Mouse (Mus musculus) spleen, adult 18-20 months (tissue): ENCODE data around the gene Gm20867.
"Not testable (repeated sequence)": the region's sequence is repeated elsewhere in the genome, so short reads cannot be mapped to it uniquely, and the experiment has no call there.

ENCODE experiments used
- DNase-seq, 2 experiments: peaks; one replicate each; pipeline ENCODE4 v3.0.0; 2022; ENCODE audit warnings: mixed read lengths in 2 of 2

Gm20867 gene

GRCm38 (mm10) chrY:77963104-77963503 is at the start of gene Gm20867:
Gene Gm20867 (minus strand): TSS chrY:77963204.
- DNase-seq: not testable (repeated sequence)
